Mouse (Mus musculus) heart, postnatal 0 days (tissue): ENCODE data around the gene Plcb4.

Experiments used
- CTCF ChIP-seq: IDR thresholded peaks from 2 replicates; pipeline ENCODE4 v1.5.1; 2016; ENCODE audit warnings: antibody characterized with exemption, control low read depth, low read depth
- EP300 ChIP-seq: IDR thresholded peaks from 2 replicates; pipeline ENCODE4 v1.6.1; 2016; ENCODE audit warnings: antibody characterized with exemption, low read depth

GRCm38 (mm10) chr2:135677601-135678000 lies 18.8 kb downstream of the Plcb4 start:
- TF ChIP-seq CTCF: no peak
- no peak for TF ChIP-seq EP300
